In the genomic region with DNA sequence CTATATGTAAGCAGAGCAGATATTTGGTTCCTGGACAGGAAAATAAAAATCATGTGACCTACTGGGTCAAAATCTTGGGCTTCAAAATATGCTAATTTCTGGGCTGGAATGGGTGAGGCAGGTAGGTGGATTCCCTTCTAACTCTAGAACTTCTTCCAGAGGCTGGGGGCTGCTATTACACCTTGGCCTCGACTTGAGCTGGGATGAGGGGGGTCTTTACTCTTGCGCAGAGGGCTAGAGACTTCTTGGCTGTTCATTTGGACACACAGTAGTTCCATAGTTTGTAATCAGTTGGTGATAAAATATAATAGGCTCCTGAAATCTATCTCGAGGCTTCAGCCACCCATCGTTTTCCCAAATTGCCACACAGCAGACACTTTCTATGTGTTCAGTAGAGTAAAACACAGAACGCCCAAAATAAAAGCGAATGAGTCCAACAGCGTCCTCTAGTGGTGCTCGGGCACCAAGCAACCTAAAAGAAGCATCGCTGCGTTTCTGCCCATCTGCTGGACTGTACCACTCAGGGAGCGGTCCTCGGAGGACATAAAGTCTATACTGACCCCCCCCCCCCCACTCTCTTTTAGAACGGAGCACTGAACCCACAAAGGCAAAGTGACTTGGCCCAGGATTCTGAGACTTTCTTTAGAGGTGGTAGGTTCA, we compare ENCODE assay signal across 8 mouse cellular contexts. TPM values are rescaled to one million over a fixed set of nuclear protein-coding genes. Genes with fewer than 3 reads are reported as not detected.
DNase-seq lines count a peak whose midpoint lies in the region; ATAC-seq lines count a peak whose summit lies in the region.

No protein-coding gene starts in this region.

- H3K4me3 ChIP-seq in embryonic facial prominence, embryonic 13.5 days: peak overlapping the region; percentile 58
- H3K4me3 ChIP-seq in limb, embryonic 12.5 days (replicated peaks): peak overlapping the region; percentile 63
- H3K4me3 ChIP-seq in midbrain, embryonic 14.5 days (replicated peaks; ENCODE audit: low read depth, low read length): peak overlapping the region; percentile 51

- H3K4me2 ChIP-seq in embryonic facial prominence, embryonic 13.5 days: peak overlapping the region; percentile 97
- H3K4me2 ChIP-seq in limb, embryonic 12.5 days: peak overlapping the region; percentile 98
- H3K4me2 ChIP-seq in midbrain, embryonic 14.5 days (ENCODE audit: low read length): peak overlapping the region; percentile 82

- 0 out of 2 replicates have a peak, but pooled peaks cover 11% of the 10 kb centered on the region for H3K9me3 ChIP-seq in embryonic facial prominence, embryonic 13.5 days
- peaks cover 9% of the 10 kb centered on the region; the same call in 1 of the 2 replicates for H3K9me3 ChIP-seq in limb, embryonic 12.5 days
- H3K9me3 ChIP-seq in midbrain, embryonic 14.5 days (ENCODE audit: control insufficient read depth, low read length): no peaks in the 10 kb centered on the region

- no peak for ATAC-seq in embryonic facial prominence, embryonic 13.5 days (ENCODE audit: insufficient number of reproducible peaks, insufficient read depth, low FRiP score, low TSS enrichment, low read depth)
- ATAC-seq in limb, embryonic 12.5 days (ENCODE audit: insufficient number of reproducible peaks, insufficient read depth, low FRiP score, low TSS enrichment, low read depth): peak; percentile 39; the same call in 1 of the 2 replicates
- peak; percentile 48; the same call in 1 of the 2 replicates for ATAC-seq in midbrain, embryonic 14.5 days (ENCODE audit: low FRiP score, low TSS enrichment)

- H3K27me3 ChIP-seq in embryonic facial prominence, embryonic 13.5 days: no peaks in the 10 kb centered on the region
- H3K27me3 ChIP-seq in limb, embryonic 12.5 days: no peaks in the 10 kb centered on the region
- no peaks in the 10 kb centered on the region for H3K27me3 ChIP-seq in midbrain, embryonic 14.5 days (ENCODE audit: control insufficient read depth, insufficient read depth, low read length)

- H3K36me3 ChIP-seq in embryonic facial prominence, embryonic 13.5 days: no peaks in the 10 kb centered on the region
- H3K36me3 ChIP-seq in limb, embryonic 12.5 days: no peaks in the 10 kb centered on the region
- H3K36me3 ChIP-seq in midbrain, embryonic 14.5 days (ENCODE audit: control insufficient read depth, insufficient read depth, low read length): no peaks in the 10 kb centered on the region

- 8% methylated on average over 13 of the region's 13 CpGs for WGBS in embryonic facial prominence, embryonic 13.5 days
- WGBS in limb, embryonic 12.5 days: 10% methylated on average over 13 of the region's 13 CpGs
- 10% methylated on average over 13 of the region's 13 CpGs for WGBS in midbrain, embryonic 14.5 days

- peak; percentile 85 for DNase-seq in 416B (ENCODE audit: low read depth)
- peak; percentile 43 to 62 for DNase-seq in adrenal gland, postnatal 4 days (ENCODE audit: low spot score in 2 of 2)
- peak; percentile 82 for DNase-seq in heart, adult 8-10 months (ENCODE audit: low spot score)
- DNase-seq in kidney, adult 8-10 months: peak; percentile 56 to 81
- DNase-seq in midbrain, embryonic 14.5 days: peak; percentile 90
- peak; percentile 42 to 66 for DNase-seq in spleen, adult 18-20 months

- peaks cover 6% of the 10 kb centered on the region; the same call in 1 of the 2 replicates for H3K4me1 ChIP-seq in embryonic facial prominence, embryonic 13.5 days
- H3K4me1 ChIP-seq in limb, embryonic 12.5 days (replicated peaks): no peaks in the 10 kb centered on the region
- H3K4me1 ChIP-seq in midbrain, embryonic 14.5 days (ENCODE audit: control insufficient read depth, insufficient read depth, low read length): 0 out of 2 replicates have a peak, but pooled peaks cover 11% of the 10 kb centered on the region

- peak overlapping the region; percentile 48; the same call in 1 of the 2 replicates for H3K27ac ChIP-seq in embryonic facial prominence, embryonic 13.5 days
- 0 out of 2 replicates have a peak overlapping the region, but pooled peaks have one; percentile 14 for H3K27ac ChIP-seq in limb, embryonic 12.5 days
- 0 out of 2 replicates have a peak overlapping the region, but pooled peaks have one; percentile 49 for H3K27ac ChIP-seq in midbrain, embryonic 14.5 days (replicated peaks; ENCODE audit: low read depth, low read length)

- H3K9ac ChIP-seq in embryonic facial prominence, embryonic 13.5 days: peak overlapping the region; percentile 71
- peak overlapping the region; percentile 67 for H3K9ac ChIP-seq in limb, embryonic 12.5 days (replicated peaks)
- H3K9ac ChIP-seq in midbrain, embryonic 14.5 days (replicated peaks; ENCODE audit: low read length): peak overlapping the region; percentile 46

RNA-seq across cellular contexts. Expression of a gene that starts 0.7 kb away (rescaled TPM):
- 10 to 100 TPM; 31.1 to 35.4 TPM for total RNA-seq in adrenal gland, postnatal 4 days (2021)
- polyA plus RNA-seq in embryonic facial prominence, embryonic 13.5 days (2015; fragmentation: Nextera tagmentation; extraction: Ambion mirVana): 28.1 and 32.7 TPM in 2 replicates
- total RNA-seq in heart, adult 8-10 months (2022): 10 to 100 TPM; 11.8 to 37.6 (median 13.6) TPM
- 23.2 and 29.0 TPM in 2 replicates for polyA plus RNA-seq in limb, embryonic 12.5 days (2016; fragmentation: Nextera tagmentation; extraction: Ambion mirVana)
- polyA plus RNA-seq in midbrain, embryonic 14.5 days (2014; fragmentation: Nextera tagmentation; extraction: Ambion mirVana): 11.7 and 19.5 TPM in 2 replicates

RNA-seq across cellular contexts. Expression of a gene that starts 22.7 kb away (rescaled TPM):
- 10 to 100 TPM; 64.5 to 76.4 TPM for total RNA-seq in adrenal gland, postnatal 4 days (2021)
- polyA plus RNA-seq in embryonic facial prominence, embryonic 13.5 days (2015; fragmentation: Nextera tagmentation; extraction: Ambion mirVana): 26.0 and 31.3 TPM in 2 replicates
- total RNA-seq in heart, adult 8-10 months (2022): 10 to 100 TPM; 58.4 to 76.5 (median 69.2) TPM
- polyA plus RNA-seq in limb, embryonic 12.5 days (2016; fragmentation: Nextera tagmentation; extraction: Ambion mirVana): 11.5 and 14.3 TPM in 2 replicates
- 19.7 and 33.6 TPM in 2 replicates for polyA plus RNA-seq in midbrain, embryonic 14.5 days (2014; fragmentation: Nextera tagmentation; extraction: Ambion mirVana)

RNA-seq across cellular contexts. Expression of a gene that starts 24.5 kb away (rescaled TPM):
- 1 to 10 TPM; 1.8 to 3.9 TPM for total RNA-seq in adrenal gland, postnatal 4 days (2021)
- 0.18 TPM in 1 of 2 replicates, not detected in the other for polyA plus RNA-seq in embryonic facial prominence, embryonic 13.5 days (2015; fragmentation: Nextera tagmentation; extraction: Ambion mirVana)
- under 1 TPM in 2 of 4 experiments, not detected in 2; 0.14 to 0.16 TPM for total RNA-seq in heart, adult 8-10 months (2022)
- polyA plus RNA-seq in limb, embryonic 12.5 days (2016; fragmentation: Nextera tagmentation; extraction: Ambion mirVana): 0.19 and 0.49 TPM in 2 replicates
- polyA plus RNA-seq in midbrain, embryonic 14.5 days (2014; fragmentation: Nextera tagmentation; extraction: Ambion mirVana): not detected in 2 replicates

RNA-seq across cellular contexts. Expression of a gene that starts 28.8 kb away (rescaled TPM):
- 10 to 100 TPM; 40.5 to 43.7 TPM for total RNA-seq in adrenal gland, postnatal 4 days (2021)
- polyA plus RNA-seq in embryonic facial prominence, embryonic 13.5 days (2015; fragmentation: Nextera tagmentation; extraction: Ambion mirVana): 40.4 and 47.6 TPM in 2 replicates
- total RNA-seq in heart, adult 8-10 months (2022): 100 to 1,000 TPM; 119 to 134 (median 122) TPM
- polyA plus RNA-seq in limb, embryonic 12.5 days (2016; fragmentation: Nextera tagmentation; extraction: Ambion mirVana): 38.8 and 43.3 TPM in 2 replicates
- polyA plus RNA-seq in midbrain, embryonic 14.5 days (2014; fragmentation: Nextera tagmentation; extraction: Ambion mirVana): 58.6 and 80.6 TPM in 2 replicates

RNA-seq across cellular contexts. Expression of a gene that starts 40.7 kb away (rescaled TPM):
- 10 to 100 TPM in 1 of 2 experiments, 1 to 10 TPM in 1; 8.8 to 11.1 TPM for total RNA-seq in adrenal gland, postnatal 4 days (2021)
- polyA plus RNA-seq in embryonic facial prominence, embryonic 13.5 days (2015; fragmentation: Nextera tagmentation; extraction: Ambion mirVana): 16.5 and 17.0 TPM in 2 replicates
- total RNA-seq in heart, adult 8-10 months (2022): 1 to 10 TPM; 1.6 to 2.8 (median 2.2) TPM
- polyA plus RNA-seq in limb, embryonic 12.5 days (2016; fragmentation: Nextera tagmentation; extraction: Ambion mirVana): 21.1 and 23.8 TPM in 2 replicates
- 0.90 and 2.4 TPM in 2 replicates for polyA plus RNA-seq in midbrain, embryonic 14.5 days (2014; fragmentation: Nextera tagmentation; extraction: Ambion mirVana)
